Mouse (Mus musculus): ENCODE results near the gene Nat8f7.
"Not testable (repeated sequence)": the region's sequence is repeated elsewhere in the genome, so short reads cannot be mapped to it uniquely, and the experiment has no call there.

Nat8f7 gene

GRCm38 (mm10) chr6:85713105-85713504 is at the start of gene Nat8f7:
TSS of gene Nat8f7 (minus strand) at chr6:85713205.
- DNase-seq, result peak; percentile 4

GRCm38 (mm10) chr6:85762678-85763077 is 49.7 kb upstream of the Nat8f7 start:
- not testable (repeated sequence) for DNase-seq

DNA sequence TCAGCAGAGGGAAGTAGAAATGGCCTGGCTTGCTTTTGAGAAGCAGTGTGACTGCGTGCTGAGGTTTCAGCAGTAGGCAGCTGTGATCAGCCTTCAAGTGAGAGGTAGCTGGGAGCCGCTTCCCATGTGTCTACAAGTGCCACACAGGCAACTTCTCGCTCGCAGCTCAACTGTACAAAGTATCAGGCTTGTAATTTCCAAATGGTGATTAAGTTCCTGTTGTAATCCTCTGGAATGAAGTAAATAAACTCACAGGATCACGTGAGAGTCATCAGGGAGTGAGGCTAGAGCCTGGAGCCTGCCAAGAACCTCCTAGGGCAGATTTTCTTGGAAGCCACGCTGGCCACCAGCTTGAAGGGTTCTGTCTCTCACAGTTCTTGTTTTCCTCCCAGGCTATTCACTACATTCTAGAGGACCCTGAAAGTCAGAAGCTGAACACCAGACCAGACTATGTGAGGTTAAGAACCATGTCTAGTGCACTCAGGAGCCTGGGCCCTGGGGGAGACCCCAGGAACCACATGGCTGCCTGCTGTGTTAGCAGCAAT is 42.8 kb upstream of the Nat8f7 start:
- not testable (repeated sequence) for DNase-seq

DNA sequence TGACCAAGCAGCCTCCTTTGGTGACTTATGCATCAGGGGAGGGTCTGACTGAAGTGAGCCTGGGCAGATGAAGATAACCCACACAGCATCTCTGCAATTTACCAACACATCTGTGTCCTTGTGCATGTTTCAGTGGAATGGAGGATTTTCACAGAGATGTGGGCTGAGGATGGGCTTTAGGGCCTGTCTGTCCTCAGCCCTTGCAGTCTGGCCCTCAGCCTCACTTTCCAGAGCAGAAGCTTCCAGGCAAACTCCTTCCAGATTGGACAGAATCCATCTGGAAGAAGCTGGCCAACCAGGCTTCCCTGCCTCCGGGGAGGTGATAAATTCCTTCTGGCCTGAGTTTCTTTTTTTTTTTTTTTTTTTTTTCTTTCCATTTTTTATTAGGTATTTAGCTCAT is 3.4 kb downstream of the Nat8f7 start:
- not testable (repeated sequence) for DNase-seq

GRCm38 (mm10) chr6:85709206-85709605 is 3.8 kb downstream of the Nat8f7 start:
- not testable (repeated sequence) for DNase-seq

GRCm38 (mm10) chr6:85701943-85702342 is 11.1 kb downstream of the Nat8f7 start:
- peak; percentile 60 for DNase-seq
